Mouse (Mus musculus) natural killer cell, adult 2 months (primary cell): Measurements from ENCODE around the gene Tgfbr2.

Source experiments
- DNase-seq, 2 experiments: peaks; one replicate each; pipeline ENCODE4 v3.0.0; 2022; ENCODE audit warnings: low spot score in 2 of 2

Tgfbr2 gene

GRCm38 (mm10) chr9:116193889-116194450, 18.8 kb upstream of the Tgfbr2 start:
- no peak for DNase-seq

GRCm38 (mm10) chr9:116193535-116193881, 18.3 kb upstream of the Tgfbr2 start:
- no peak for DNase-seq

GRCm38 (mm10) chr9:116192826-116193534, 17.8 kb upstream of the Tgfbr2 start:
- DNase-seq = no peak

GRCm38 (mm10) chr9:116192253-116192652, 17.1 kb upstream of the Tgfbr2 start:
- no peak for DNase-seq

GRCm38 (mm10) chr9:116189831-116190230, 14.7 kb upstream of the Tgfbr2 start:
- DNase-seq = peak; percentile 22 to 39

GRCm38 (mm10) chr9:116188952-116189666, 13.9 kb upstream of the Tgfbr2 start:
- DNase-seq = peak; percentile 71 to 72

- DNase-seq = no peak
Measured at GRCm38 (mm10) chr9:116187181-116187731, 12.1 kb upstream of the Tgfbr2 start.

- peak in 1 of 2 experiments; percentile 42 for DNase-seq
Measured at GRCm38 (mm10) chr9:116184903-116185302, 9.7 kb upstream of the Tgfbr2 start.

- no peak for DNase-seq
Measured at GRCm38 (mm10) chr9:116183035-116183434, 7.9 kb upstream of the Tgfbr2 start.

- peak in 1 of 2 experiments; percentile 54 for DNase-seq
Measured at GRCm38 (mm10) chr9:116181608-116182007, 6.4 kb upstream of the Tgfbr2 start.

GRCm38 (mm10) chr9:116178151-116178550, 3.0 kb upstream of the Tgfbr2 start:
- DNase-seq = peak in 1 of 2 experiments; percentile 36

GRCm38 (mm10) chr9:116177108-116177507, 1.9 kb upstream of the Tgfbr2 start:
- no peak for DNase-seq

GRCm38 (mm10) chr9:116175488-116176115, 442 bp upstream of the Tgfbr2 start:
- peak; percentile 57 to 85 for DNase-seq

GRCm38 (mm10) chr9:116173473-116174170, 1.5 kb downstream of the Tgfbr2 start:
- DNase-seq = peak in 1 of 2 experiments; percentile 31

GRCm38 (mm10) chr9:116173059-116173458, 2.1 kb downstream of the Tgfbr2 start:
- DNase-seq = no peak

- DNase-seq = no peak
Measured at GRCm38 (mm10) chr9:116169067-116169466, 6.1 kb downstream of the Tgfbr2 start.

GRCm38 (mm10) chr9:116167304-116167880, 7.8 kb downstream of the Tgfbr2 start:
- no peak for DNase-seq

- no peak for DNase-seq
Measured at GRCm38 (mm10) chr9:116166363-116166762, 8.8 kb downstream of the Tgfbr2 start.

GRCm38 (mm10) chr9:116163883-116164282, 11.3 kb downstream of the Tgfbr2 start:
- no peak for DNase-seq

- no peak for DNase-seq
Measured at GRCm38 (mm10) chr9:116162866-116163374, 12.2 kb downstream of the Tgfbr2 start.

GRCm38 (mm10) chr9:116160860-116161259, 14.3 kb downstream of the Tgfbr2 start:
- peak; percentile 66 to 78 for DNase-seq
